Mouse (Mus musculus) adipose tissue, adult 10 weeks (tissue): ENCODE results near the gene Gm10439. TPM values are rescaled to one million over a fixed set of nuclear protein-coding genes. Genes with fewer than 3 reads are reported as not detected.

Source experiments
- polyA plus RNA-seq: library from polyadenylated mRNA; stranded (reverse); fragments of 350-450 nt; fragmentation: Illumina TruSeq; extraction: RNeasy Lipid Tissue Mini Kit (QIAGEN cat#74804); gene quantifications from one replicate; pipeline ENCODE4 v1.2.3, GENCODE M21; 2014; ENCODE audit warnings: low read depth, low replicate concordance

Gene Gm10439
- not detected for polyA plus RNA-seq

DNA sequence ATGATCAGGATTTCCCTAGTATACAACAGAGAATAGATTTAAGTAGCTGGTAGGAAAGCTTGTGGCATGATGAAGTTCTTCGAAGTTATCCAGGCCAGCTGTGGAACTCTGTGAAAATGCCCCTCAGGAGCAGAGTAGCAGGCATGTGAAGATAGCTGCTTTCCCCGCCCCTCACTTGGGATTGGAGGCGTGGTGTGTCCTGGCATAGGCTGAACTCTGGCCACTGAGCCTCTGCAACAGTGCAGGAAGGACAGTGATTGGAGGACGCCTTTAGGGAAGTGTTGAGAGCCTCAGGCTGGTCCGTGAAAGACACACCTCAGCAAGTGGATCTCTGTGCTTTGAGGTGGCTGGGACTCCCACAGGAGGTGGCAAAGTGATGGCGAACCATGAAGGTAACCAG lies at the start of gene Gm10439:
Gene Gm10439, plus strand, starts transcription at position 301 of the 400 bp plus-strand sequence.

Other genes starting within 250 kb of the Gm10439 start
- not detected for gene Gm15085, start 147.0 kb upstream of the Gm10439 start, polyA plus RNA-seq
- not detected for gene Gm15097, start 189.9 kb downstream of the Gm10439 start, polyA plus RNA-seq